11 mouse cellular contexts compared by ENCODE assay signal in genomic region chr14:24132092-24132491, GRCm38 (mm10).
DNase-seq lines count a peak whose midpoint lies in the region; ATAC-seq and TF ChIP-seq lines count a peak whose summit lies in the region.
"Had no signal": no experiment of that assay in that cellular context is flagged by ENCODE, and none has a peak within 500 bp of the region (broad histone marks: within the 10 kb centered on the region; RNA-seq: fewer than 3 reads in every experiment).

No protein-coding gene starts in this region.

- no peak overlapping the region for H3K9ac ChIP-seq in heart, embryonic 12.5 days
- H3K9ac ChIP-seq in lung, postnatal 0 days (replicated peaks; ENCODE audit: low read depth), result no peak overlapping the region
- H3K9ac ChIP-seq: heart, embryonic 15.5 days; stomach, embryonic 15.5 days had no signal

- no peak for TF ChIP-seq EP300 in lung, postnatal 0 days (IDR thresholded peaks at IDR 0.05)

- no peaks in the 10 kb centered on the region for H3K4me1 ChIP-seq in heart, embryonic 12.5 days (replicated peaks)
- H3K4me1 ChIP-seq in lung, postnatal 0 days (ENCODE audit: insufficient read depth, low read depth, low read length), result no peaks in the 10 kb centered on the region
- H3K4me1 ChIP-seq: heart, embryonic 15.5 days; megakaryocyte, embryonic 14.5 days; stomach, embryonic 15.5 days had no signal

- no peak overlapping the region for H3K27ac ChIP-seq in heart, embryonic 12.5 days (ENCODE audit: poor library complexity, severe bottlenecking)
- H3K27ac ChIP-seq in lung, postnatal 0 days (ENCODE audit: low read length), result no peak overlapping the region
- H3K27ac ChIP-seq: heart, embryonic 15.5 days; stomach, embryonic 15.5 days had no signal

- intact Hi-C loops in heart, postnatal 10 days (cut with DNase I), result no loop called here
- intact Hi-C loops in heart, postnatal 36 days (cut with DNase I), result no loop called here

- no peak overlapping the region for H3K4me2 ChIP-seq in heart, embryonic 12.5 days
- H3K4me2 ChIP-seq in lung, postnatal 0 days (replicated peaks; ENCODE audit: low read depth, low read length), result no peak overlapping the region
- H3K4me2 ChIP-seq: heart, embryonic 15.5 days; stomach, embryonic 15.5 days had no signal

- DNase-seq in heart, postnatal 10 days, result peak; percentile 12 to 27
- peak; percentile 32 for DNase-seq in thymus, postnatal 4 days
- DNase-seq in thymus, postnatal 0 days (ENCODE audit: low spot score), result no peak
- peak; percentile 36 for DNase-seq in embryo, embryonic 9.5 days (ENCODE audit: extremely low spot score)
- DNase-seq in lung, postnatal 0 days (ENCODE audit: low spot score), result peak; percentile 37
- DNase-seq in yolk sac, embryonic 10.5 days (ENCODE audit: low spot score), result no peak
- DNase-seq in heart, postnatal 36 days, result no peak

- no peak for ATAC-seq in heart, embryonic 12.5 days (ENCODE audit: insufficient number of reproducible peaks, low FRiP score)
- ATAC-seq in lung, postnatal 0 days, result no peak

- H3K9me3 ChIP-seq in heart, embryonic 12.5 days (replicated peaks), result no peaks in the 10 kb centered on the region
- H3K9me3 ChIP-seq in lung, postnatal 0 days (ENCODE audit: low read length), result no peaks in the 10 kb centered on the region
- H3K9me3 ChIP-seq: heart, embryonic 15.5 days; megakaryocyte, embryonic 14.5 days; stomach, embryonic 15.5 days had no signal

- no peak overlapping the region for H3K4me3 ChIP-seq in heart, embryonic 12.5 days
- H3K4me3 ChIP-seq in lung, postnatal 0 days (ENCODE audit: low read depth, low read length), result no peak overlapping the region
- H3K4me3 ChIP-seq: heart, embryonic 15.5 days; megakaryocyte, embryonic 14.5 days; stomach, embryonic 15.5 days had no signal

- no peaks in the 10 kb centered on the region for H3K27me3 ChIP-seq in heart, embryonic 12.5 days (replicated peaks)
- no peaks in the 10 kb centered on the region for H3K27me3 ChIP-seq in lung, postnatal 0 days (replicated peaks; ENCODE audit: insufficient read depth, low read length)
- H3K27me3 ChIP-seq: heart, embryonic 15.5 days; megakaryocyte, embryonic 14.5 days; stomach, embryonic 15.5 days had no signal

- peak; percentile 77 for TF ChIP-seq CTCF in lung, postnatal 0 days (IDR thresholded peaks at IDR 0.05)

- 41% methylated on average over 4 of the region's 4 CpGs for WGBS in heart, embryonic 12.5 days
- WGBS in lung, postnatal 0 days, result 42% methylated on average over 4 of the region's 4 CpGs

- H3K36me3 ChIP-seq in heart, embryonic 12.5 days, result peaks cover 35% of the 10 kb centered on the region
- peaks cover 6% of the 10 kb centered on the region; the same call in 1 of the 2 replicates for H3K36me3 ChIP-seq in lung, postnatal 0 days (ENCODE audit: insufficient read depth, low read length)

Comparison
In these comparisons a context has a peak if more than half of its experiments do, and no peak if none do; other contexts are left out.
1. DNase-seq: peak in heart, postnatal 10 days (2 of 2), thymus, postnatal 4 days (single experiment), embryo, embryonic 9.5 days (single experiment) and lung, postnatal 0 days (single experiment); none in thymus, postnatal 0 days (single experiment), yolk sac, embryonic 10.5 days (single experiment) and heart, postnatal 36 days (0 of 2).